Mouse (Mus musculus) heart, adult 9 months (tissue): ENCODE measurements around the gene Gng3.

Experiments used
- DNase-seq, 2 experiments: peaks; one replicate each; pipeline ENCODE4 v3.0.0; 2022; ENCODE audit warnings: low spot score in 2 of 2

Gene Gng3

GRCm38 (mm10) chr19:8806810-8807209, 32.2 kb downstream of the Gng3 start:
- no peak for DNase-seq

- DNase-seq: no peak
Observed at GRCm38 (mm10) chr19:8803879-8804660, 34.9 kb downstream of the Gng3 start.

GRCm38 (mm10) chr19:8803204-8803780, 35.7 kb downstream of the Gng3 start:
- DNase-seq: no peak

- DNase-seq: peak; percentile 98 to 99
Observed at GRCm38 (mm10) chr19:8802130-8802821, 36.7 kb downstream of the Gng3 start, which contains the start of gene Zbtb3. Gene Zbtb3, plus strand, starts transcription at chr19:8802555.

GRCm38 (mm10) chr19:8798947-8799315, 40.1 kb downstream of the Gng3 start:
- DNase-seq: no peak

- DNase-seq: peak; percentile 93 to 94
Observed at GRCm38 (mm10) chr19:8798264-8798946, 40.6 kb downstream of the Gng3 start, which contains the start of gene Polr2g. Gene Polr2g, minus strand, starts transcription at chr19:8798577.

- no peak for DNase-seq
Observed at GRCm38 (mm10) chr19:8790171-8790570, 48.8 kb downstream of the Gng3 start.

GRCm38 (mm10) chr19:8789171-8789570, 49.8 kb downstream of the Gng3 start:
- no peak for DNase-seq

GRCm38 (mm10) chr19:8788521-8788920, 50.5 kb downstream of the Gng3 start:
- no peak for DNase-seq
